Mouse (Mus musculus) C2C12 (cell line): ENCODE results near the gene Ccdc83.

Experiments used
- CTCF ChIP-seq: IDR thresholded peaks from one replicate; pipeline ENCODE4 v1.5.1; 2011; ENCODE audit not compliant: control insufficient read depth, insufficient read depth, insufficient read length
- MAX ChIP-seq: IDR thresholded peaks from one replicate; pipeline ENCODE4 v1.6.1; 2011; ENCODE audit warnings: mild to moderate bottlenecking, control low read depth
- MYOD1 ChIP-seq: IDR thresholded peaks from one replicate; pipeline ENCODE4 v1.6.1; 2011; ENCODE audit warnings: low read depth; ENCODE audit not compliant: control insufficient read depth, insufficient read length
- USF1 ChIP-seq: IDR thresholded peaks from one replicate; pipeline ENCODE4 v1.6.1; 2011; ENCODE audit warnings: low read depth, mild to moderate bottlenecking, control low read depth, moderate library complexity

GRCm38 (mm10) chr7:90243151-90243550 lies 22.4 kb downstream of the Ccdc83 start:
- no peak for TF ChIP-seq CTCF
- no peak for TF ChIP-seq MAX
- no peak for TF ChIP-seq USF1
- TF ChIP-seq MYOD1: no peak
